Mouse (Mus musculus) adrenal gland (tissue): ENCODE results near the gene Ap5s1.

Experiments used
- intact Hi-C: fragments of 180-260 bp; cut with DNase I; formaldehyde crosslinking; loops from one replicate; pipeline ENCODE4 v1.15.1; 2025
- long read RNA-seq, 2 experiments: library from polyadenylated mRNA; unstranded; transcript quantifications; one replicate each; pipeline ENCODE4 v2.0.0; 2020; ENCODE audit warnings: borderline replicate concordance in 1 of 2; ENCODE audit not compliant: insufficient replicate concordance in 1 of 2

Ap5s1 gene
- long read RNA-seq, experiment 1, transcript Ap5s1-203 (3 exons, 1,521 nt), result major isoform, 8 of 19 reads
- long read RNA-seq, experiment 1, transcript Ap5s1-205 (2 exons, 868 nt), result minor isoform, 5 of 19 reads
- long read RNA-seq, experiment 1, partial matches to known transcripts, result 4 of 19 reads
- long read RNA-seq, experiment 1, other reads (novel, unspliced or antisense), result 1 of 19 reads
- long read RNA-seq, experiment 2, transcript Ap5s1-205 (2 exons, 868 nt), result minor isoform, 7 of 21 reads
- long read RNA-seq, experiment 2, transcript Ap5s1-203 (3 exons, 1,521 nt), result major isoform, 9 of 21 reads
- long read RNA-seq, experiment 2, partial matches to known transcripts, result 2 of 21 reads
- long read RNA-seq, experiment 2, other reads (novel, unspliced or antisense), result 1 of 21 reads

DNA sequence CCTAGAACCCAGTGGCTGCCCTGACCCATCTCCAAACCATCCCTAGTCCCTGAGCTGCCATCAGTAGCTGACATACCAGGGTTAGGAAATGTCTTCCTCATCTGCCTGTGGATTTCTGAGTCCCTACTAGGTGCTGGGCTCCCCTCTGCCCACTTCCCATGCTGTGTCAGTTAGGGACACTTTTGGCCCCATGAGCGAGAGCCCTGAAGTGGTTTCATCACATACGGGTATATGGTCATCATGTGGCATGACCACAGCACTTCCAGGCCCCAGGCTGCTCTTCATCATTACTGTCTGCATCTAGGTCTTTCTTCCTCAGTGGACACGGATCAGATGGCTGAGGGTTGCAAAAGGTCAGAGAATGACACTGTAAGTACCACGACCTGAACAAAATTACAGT, at the start of gene Ap5s1:
Ap5s1 (plus strand) TSS at position 301 of the 400 bp plus-strand sequence.
- intact Hi-C loops, result no loop called here

DNA sequence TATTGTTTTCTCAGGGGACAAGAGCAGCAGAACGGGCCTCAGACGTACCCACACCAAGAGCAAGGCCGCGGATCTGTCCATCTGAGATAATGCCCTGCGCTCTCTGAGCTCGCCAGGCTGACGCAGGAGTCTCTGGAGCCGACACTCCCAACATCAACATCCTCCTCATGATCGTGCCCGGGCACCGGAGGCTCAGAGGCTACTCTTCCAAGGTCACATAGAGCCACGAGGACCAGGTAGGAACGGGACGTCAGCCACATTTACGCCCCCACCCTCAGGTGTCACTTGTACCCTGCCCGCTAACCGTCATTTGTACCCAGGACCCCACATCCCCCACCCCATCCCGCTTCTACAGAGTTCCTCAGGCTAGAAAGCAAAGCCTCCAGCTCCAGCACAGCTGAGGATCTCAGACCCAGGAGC, 47.4 kb upstream of the Ap5s1 start:
- intact Hi-C loops, result no loop called here

DNA sequence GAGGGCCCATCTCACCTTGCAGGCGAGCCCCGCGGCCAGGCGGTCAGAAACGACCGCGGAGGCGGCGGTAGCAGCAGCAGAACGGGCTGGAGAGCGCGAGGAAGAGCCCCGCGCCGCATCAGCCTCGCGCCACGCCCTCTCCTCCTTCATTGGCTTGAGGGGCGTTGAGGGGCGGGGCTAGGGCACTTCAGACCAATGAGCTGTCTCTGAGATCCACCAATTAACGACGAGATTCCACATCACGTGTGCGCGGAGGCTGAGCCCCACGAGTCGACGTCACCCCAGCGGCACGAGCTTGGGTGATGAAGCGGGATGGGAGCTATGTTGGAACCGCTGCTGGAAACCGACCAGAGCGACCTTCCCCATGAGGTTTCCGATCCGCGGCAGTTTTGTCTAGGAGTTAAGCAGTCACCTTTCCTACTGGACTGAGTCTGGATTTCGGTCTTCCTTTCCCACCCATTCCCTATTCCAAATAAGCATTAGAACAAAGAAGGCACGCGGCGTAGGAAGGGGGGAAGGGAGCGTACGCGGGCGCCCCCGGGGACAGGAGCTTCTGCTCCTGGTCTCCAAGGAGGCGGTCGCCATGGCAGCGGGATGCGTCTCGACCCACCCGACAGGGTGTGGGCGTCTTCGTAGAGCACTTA, 46.8 kb upstream of the Ap5s1 start, which contains the start of gene 1700037H04Rik:
1700037H04Rik (minus strand) TSS at position 144 of the 644 bp plus-strand sequence.
- intact Hi-C loops, result loop anchor here (1.0 to 5.0 kb wide), 2 partner anchors 65 to 92 kb away; no protein-coding TSS in a partner anchor

DNA sequence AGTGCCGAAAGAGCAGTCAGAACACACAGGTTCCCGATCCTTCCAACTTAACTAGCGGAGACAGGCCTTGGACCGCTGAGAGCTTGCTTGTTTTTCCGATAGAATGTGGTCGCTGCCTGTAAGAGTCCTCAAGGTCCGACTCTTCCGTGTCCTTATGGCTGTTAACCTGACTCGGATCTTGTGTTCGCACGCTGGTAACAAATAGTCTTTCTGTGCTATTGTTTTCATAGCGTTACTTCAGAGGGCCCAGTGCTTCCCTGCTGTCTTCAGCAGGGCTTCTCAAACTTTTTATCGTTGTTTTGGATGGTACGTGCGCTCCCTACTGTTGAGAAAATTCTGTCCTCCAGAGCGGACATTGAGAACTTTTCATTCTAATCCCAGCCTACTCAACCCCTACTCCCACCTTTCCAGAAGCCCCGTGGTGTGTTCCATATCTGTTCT, 46.2 kb upstream of the Ap5s1 start:
- intact Hi-C loops, result loop anchor here (1.0 to 5.0 kb wide), 2 partner anchors 65 to 92 kb away; no protein-coding TSS in a partner anchor

DNA sequence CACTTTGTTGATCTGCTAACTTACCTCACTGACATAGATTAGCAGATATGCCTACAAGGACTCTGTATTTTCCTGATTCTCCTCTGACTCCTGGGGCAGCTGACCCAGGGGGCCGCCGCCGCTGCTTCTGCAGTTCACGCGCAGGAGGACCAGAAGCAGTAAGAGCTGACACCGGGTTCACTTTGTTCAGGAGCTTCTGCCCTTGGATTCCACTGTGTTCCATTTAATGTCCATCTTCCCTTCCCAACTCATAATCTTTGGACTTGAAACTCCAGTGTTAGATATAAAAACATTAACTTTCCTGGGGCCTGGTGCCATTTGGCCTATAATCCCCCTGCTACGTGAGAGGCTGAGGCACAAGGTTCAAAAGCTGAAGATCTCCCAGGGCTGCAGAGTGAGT, 43.0 kb upstream of the Ap5s1 start:
- intact Hi-C loops, result loop anchor here (5.0 kb wide), 1 partner anchor 88 kb away; no protein-coding TSS in a partner anchor

DNA sequence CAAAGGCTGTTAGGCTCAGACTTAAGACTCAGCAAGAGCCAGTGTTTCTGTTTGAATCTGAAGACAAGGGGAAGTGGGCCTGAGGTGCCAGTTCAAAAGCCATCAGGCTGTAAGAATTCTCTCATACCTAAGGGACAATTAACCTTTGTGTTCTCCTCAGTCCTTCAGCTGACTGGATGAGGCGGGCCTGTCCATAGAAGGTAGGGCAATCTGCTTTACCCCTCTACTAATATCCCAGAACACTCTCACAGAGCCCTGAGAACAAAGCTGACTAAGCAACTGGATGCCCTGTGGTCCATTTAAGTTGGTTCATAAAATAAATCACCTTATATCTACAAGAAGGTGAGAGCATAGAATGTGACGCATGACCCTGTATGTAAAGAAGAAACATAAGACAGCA, 40.7 kb upstream of the Ap5s1 start:
- intact Hi-C loops, result no loop called here

DNA sequence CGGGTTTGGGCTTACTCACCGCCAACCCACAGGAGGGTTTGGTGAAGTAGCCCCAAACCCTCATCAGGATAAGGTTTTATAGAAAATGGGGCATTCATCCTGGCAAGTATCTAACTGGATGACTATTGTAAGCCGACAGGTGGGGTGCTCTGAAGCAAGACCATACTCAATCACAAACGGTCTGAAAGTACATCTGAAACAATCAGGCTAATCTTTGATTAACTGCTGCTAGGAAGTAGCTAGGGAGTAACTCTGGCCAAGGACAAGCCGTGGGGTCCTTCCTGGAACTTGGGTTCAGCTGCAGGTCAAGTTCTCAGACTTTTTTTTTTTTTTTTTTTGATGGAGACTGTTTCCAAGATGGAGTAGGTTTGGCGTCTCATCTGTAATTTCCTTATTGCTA, 38.9 kb upstream of the Ap5s1 start:
- intact Hi-C loops, result no loop called here

DNA sequence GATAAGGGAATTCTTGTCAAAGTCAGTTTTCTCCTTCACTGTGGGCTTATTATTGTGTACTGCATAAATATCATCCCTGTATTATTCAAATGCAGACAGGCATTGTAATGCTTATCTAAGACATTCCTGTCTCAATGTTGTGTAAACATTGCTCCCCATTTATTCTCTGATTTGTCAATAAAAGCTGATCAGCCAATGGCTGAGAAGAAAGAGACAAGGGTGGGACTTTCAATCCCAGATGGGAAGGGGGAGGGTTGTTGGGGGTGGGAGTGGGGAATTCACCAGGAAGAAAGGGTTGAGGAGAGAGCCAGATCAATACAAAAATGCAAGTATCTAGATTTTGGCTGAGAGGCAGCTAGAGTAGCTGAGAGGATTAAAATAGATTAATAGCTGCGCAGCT, 38.0 kb upstream of the Ap5s1 start:
- intact Hi-C loops, result no loop called here

DNA sequence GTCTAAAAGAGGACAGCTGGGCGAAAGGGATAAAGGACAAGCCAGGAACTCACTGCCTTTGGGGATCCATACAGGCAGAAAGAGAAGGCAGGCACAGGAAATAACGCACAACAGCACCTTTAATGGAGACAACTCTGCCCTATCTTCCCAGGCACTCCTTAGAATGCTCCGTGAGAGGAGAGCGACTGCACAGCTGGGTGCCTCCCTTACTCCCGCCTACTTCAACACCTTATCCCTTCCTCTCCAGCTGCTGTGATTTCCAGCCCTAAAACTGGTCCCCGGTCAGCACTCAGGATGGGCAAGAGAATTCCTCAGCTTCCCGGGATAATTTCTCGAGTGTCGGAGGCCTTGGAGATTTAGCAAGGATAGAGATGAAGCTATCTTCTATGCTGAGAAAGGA, 35.9 kb upstream of the Ap5s1 start:
- intact Hi-C loops, result no loop called here

DNA sequence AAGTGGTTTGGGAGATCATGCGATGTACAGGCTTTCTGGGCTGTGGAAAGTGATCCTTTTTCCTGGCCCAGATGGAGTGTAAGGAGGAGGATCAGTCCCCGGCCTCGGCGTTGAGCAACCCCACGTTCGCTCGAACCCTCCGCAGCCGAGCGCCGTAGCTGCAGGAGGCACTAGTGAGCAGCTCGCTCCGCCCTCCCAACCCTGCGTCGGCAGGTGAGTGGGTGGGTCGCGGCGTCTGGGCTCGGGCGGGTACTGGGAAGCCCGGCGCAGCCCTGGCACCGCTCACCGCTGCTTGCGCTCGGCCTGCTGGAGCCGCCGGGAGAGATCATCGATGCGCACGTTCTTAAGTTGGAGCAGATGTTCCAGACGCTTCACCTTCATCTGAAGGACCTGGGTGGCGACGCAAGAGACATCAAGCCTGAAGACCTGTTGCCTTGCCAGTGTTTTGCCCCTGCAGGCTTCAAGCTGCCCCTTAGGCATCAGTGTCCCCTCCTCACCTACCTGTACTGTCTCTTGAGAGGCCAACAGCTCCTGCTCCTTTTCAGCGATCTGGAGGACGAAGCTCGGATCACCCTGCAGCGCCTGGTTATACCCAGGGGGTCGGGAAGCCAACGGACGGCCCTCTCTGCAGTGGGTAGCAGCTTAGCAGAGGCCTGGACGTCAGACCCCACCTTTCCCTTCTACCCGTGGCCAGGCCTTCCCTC, 35.3 kb upstream of the Ap5s1 start:
- intact Hi-C loops, result no loop called here

DNA sequence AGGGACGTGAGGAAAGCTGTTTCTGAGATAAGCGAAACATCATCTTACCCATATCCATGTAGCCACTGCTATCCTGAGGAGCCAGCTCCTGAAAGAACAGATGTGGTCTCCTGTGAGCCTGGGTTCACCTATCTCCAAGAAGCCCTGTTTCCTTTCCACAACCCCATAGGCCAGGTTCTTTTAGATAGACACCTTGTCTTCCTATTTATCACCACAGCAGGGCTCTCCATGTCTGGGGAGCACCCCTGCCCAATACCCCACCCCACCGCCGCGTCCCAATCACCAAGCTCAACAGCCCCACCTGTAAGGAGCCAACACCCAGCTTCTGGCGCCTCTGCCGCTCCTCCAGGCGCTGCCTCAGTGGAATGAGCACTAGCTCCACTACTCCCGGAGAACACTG, 34.6 kb upstream of the Ap5s1 start:
- intact Hi-C loops, result no loop called here

DNA sequence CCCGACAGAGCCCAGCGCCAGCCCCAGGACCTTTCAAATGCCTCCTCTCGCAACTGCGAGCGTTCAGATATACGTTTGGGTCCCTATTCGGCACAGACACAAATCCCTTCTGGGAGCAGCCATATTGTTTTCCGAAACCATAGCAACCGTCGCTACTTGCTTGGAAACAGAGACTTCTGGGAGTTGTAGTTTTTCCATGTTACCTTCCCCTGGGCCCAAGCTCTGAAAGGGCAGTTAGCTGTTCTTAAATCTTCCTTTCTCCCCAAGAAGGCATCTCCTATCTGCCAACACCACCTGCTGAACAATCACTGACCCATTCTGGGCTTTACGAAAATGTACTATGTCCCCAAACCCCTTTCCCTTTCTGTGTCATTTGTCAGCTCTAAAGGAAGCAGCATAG, 32.2 kb upstream of the Ap5s1 start:
- intact Hi-C loops, result loop anchor here (5.0 kb wide), 1 partner anchor 43 kb away; no protein-coding TSS in a partner anchor

DNA sequence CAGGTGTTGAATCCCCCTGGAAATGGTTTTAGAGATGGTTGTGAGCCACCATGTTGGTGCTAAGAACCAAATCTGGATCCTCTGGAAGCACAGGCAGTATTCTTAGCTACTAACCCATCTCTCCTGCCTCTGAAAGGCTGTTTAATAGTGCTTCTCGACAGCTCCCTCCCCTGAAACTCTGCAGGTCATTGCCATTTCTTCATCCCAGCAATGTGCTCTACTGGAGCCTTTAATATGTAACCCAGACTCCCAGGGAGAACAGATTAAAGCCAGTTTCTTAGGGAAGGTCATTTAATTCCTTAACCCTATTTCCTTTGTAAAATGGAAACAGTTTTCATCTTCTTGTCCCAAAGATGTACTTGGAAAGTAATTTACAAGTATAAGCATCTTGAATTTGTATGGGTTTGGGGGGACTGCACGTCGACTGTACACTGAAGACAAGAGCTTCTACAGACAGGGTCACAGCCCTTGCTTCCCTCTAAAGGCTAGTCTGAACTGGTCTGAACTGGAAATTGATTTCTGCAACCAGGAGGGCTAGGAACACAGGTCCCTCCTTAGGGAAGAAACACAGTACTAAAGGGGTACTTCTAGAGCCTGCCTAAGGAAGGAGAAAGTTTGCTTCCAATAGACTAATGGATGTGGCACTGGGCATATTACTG, 31.5 kb upstream of the Ap5s1 start:
- intact Hi-C loops, result loop anchor here (5.0 kb wide), 1 partner anchor 42 kb away; no protein-coding TSS in a partner anchor

DNA sequence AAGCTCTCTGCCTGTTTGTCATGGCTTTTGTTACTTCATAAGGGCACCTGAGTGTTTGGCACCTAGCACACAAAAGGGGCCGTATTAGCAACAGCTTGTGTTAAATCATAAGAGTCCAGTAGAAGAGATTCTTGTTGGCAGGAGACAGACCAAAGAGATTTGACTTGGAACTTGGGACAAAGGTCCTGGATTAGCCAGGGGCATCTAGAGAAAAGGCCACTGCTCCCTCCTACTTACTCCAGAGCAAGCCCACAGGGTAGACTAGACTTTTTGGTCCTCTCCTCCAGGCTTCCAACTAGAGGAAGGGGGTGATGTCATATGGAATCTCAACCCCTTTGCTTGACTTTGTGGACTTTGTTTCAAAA, 31.0 kb upstream of the Ap5s1 start:
- intact Hi-C loops, result loop anchor here (5.0 kb wide), 1 partner anchor 41 kb away; no protein-coding TSS in a partner anchor

DNA sequence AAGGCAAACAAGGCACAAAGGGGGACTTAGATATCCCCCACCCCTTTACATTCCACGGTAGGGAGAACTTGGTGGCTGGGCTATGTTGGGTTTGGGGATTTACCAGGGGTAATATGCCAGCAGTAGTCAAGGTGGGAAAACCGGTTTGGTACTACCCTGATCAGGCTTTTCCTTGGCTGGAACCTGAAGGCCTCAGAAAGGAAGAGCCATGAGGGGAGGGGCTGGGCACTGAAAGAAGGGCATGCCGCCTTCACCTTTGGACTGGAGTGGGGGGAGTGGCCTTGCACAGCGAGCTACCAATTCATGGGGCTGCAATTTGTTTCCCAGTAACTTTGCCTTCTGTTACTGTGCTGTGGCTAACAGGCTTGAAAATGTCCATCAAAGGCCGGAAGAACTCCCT, 30.4 kb upstream of the Ap5s1 start:
- intact Hi-C loops, result loop anchor here (5.0 kb wide), 1 partner anchor 41 kb away; no protein-coding TSS in a partner anchor

DNA sequence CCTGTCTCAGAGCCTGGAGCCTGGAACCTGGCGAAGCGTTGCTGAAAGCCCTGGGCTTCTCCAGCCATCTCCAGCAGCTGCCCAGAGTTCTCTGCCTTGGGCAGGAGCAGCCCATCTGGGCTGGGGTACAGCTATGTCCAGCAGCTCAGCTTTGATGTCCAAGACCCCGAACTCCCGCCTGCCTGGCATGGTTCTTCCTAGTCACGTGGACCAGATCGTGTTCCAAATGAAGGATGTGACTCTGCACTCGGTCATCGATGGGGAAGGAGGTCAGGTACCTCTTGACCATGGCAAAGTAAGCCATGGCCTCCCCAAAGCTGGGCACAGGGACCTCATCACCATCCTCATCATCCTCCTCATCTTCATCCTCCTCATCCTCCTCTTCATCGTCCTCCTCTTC, 28.9 kb upstream of the Ap5s1 start:
- intact Hi-C loops, result loop anchor here (5.0 kb wide), 1 partner anchor 39 kb away; no protein-coding TSS in a partner anchor

DNA sequence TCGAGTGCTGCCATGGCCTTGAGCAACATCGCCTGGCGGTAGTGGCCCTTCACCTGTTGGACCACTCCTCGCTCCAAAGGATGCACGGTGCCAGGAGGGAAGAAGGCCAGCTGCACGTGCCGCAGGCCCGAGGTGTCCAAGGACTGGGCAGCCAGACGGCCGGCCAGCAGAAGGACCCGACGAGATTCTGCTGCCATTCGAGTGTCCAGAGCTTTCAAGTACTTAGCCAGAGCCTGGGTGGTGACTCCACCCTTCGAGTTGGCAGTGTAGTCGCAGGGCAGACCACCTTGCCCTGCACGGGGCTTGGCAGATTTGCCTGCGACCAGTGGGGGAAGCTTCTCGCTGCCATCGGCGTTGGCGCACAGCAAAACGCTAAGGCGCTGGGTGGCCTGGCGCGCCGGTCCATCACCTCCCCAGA, 28.0 kb upstream of the Ap5s1 start:
- intact Hi-C loops, result loop anchor here (5.0 kb wide), 1 partner anchor 38 kb away; no protein-coding TSS in a partner anchor

DNA sequence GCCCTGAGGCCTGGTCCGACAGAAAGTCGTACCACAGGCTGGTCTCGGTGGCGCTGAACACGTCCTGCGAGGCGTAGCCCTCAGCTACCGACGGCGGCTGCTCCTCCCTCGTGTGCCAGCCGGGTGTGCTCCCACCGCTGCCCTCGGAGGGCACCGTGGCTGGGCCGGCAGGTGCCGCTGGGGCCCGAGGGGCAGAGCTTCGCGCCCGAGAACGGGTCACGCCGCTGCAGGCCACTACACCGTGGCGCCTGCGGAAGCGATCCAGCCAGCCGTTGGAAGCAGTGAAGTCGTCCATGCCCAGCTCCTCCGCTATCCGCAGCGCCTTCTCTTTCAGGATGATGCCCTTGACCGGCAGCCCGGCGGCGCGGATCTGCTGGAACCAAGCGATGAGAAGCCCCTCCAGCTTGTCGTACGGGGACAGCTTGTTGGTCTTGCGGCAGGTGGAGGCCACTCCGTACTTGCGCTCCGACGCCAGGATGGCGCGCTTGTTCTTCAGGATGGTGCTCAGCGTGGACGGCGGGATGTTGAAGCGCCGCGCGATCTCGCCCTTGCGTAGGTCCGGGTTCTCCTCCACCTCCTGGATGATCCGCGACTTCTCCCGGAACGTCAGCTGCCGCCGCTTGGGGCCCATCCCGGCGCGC, 27.5 kb upstream of the Ap5s1 start:
- intact Hi-C loops, result loop anchor here (5.0 kb wide), 1 partner anchor 38 kb away; no protein-coding TSS in a partner anchor

DNA sequence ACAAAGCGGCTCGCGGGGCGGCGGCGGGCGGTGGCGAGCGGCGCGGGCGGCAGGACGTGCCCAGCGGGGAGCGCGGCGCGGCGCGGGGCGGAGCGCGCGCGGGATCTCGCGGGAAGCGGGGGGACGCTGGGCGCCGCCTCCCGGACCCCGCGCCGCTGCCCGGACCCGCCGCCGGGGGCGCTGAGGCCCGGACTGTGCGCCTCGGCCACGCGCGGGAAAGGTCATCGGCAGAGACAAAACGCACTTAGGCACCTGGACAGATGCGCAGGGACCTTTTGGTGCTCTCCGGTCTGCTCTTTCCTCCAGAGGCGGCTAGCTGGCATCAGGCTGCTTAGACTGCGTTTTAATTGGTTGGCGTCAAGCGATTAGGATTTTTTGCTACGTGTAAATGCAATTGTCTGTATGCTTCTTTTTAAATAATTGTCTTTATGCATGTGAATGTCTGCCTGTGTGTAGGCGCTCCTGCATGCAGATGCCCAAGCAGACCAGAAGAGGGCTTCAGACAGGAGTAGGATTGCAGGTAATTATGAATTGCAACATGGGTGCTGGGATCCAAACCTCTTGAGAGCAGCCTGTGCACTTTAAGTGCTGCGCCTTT, 26.8 kb upstream of the Ap5s1 start, which contains the start of gene Cenpb:
Cenpb (minus strand) TSS at position 78 of the 598 bp plus-strand sequence.
- intact Hi-C loops, result loop anchor here (5.0 to 10.0 kb wide), 3 partner anchors 37 to 235 kb away; no protein-coding TSS in a partner anchor

DNA sequence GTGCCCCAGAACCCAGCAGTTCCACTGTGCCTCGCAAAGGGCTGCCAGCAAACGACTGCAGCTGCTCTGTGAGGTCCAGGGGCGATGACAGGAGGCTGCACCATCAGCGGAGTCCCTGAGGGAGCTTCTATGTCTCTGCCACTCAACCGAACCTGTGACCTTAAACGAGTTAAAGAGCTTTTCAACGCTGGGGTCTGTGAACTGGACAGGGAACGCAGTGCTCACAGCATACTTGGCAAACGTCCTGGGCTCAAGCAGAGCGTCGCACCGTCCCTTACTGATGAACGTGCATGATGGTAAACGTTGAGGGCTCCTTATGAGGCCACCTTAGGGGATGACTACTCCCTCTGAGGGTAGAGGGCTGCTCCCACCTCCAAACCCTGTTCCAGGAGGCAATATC, 20.5 kb upstream of the Ap5s1 start:
- intact Hi-C loops, result loop anchor here (10.0 kb wide), 1 partner anchor 228 kb away; no protein-coding TSS in a partner anchor
